Mouse (Mus musculus): ENCODE measurements around the gene Lingo1. TPM values are rescaled to one million over a fixed set of nuclear protein-coding genes. Genes with fewer than 3 reads are reported as not detected.

Gene Lingo1
- polyA plus RNA-seq, 1 experiment = not detected

- Histone ChIP-seq H3K4me1 (ENCODE audit: control insufficient read depth) (no peaks in the 10 kb centered on the region), H3K9me3 (ENCODE audit: control insufficient read depth, low read length) (0 out of 2 replicates have a peak, but pooled peaks cover 2% of the 10 kb centered on the region), H3K27me3 (ENCODE audit: control insufficient read depth) (no peaks in the 10 kb centered on the region), H3K36me3 (ENCODE audit: control insufficient read depth) (no peaks in the 10 kb centered on the region), H3K4me3 (replicated peaks) (no peak overlapping the region)
- TF ChIP-seq GATA1 (IDR thresholded peaks at IDR 0.05; ENCODE audit: low read length) (no peak), TAL1 (IDR thresholded peaks at IDR 0.05; ENCODE audit: low read length) (no peak)
Observed at GRCm38 (mm10) chr9:56678929-56679681, 117.2 kb downstream of the Lingo1 start.

GRCm38 (mm10) chr9:56675696-56676095 lies 120.6 kb downstream of the Lingo1 start:
- 0 out of 2 replicates have a peak, but pooled peaks cover 2% of the 10 kb centered on the region for H3K9me3 ChIP-seq (ENCODE audit: control insufficient read depth, low read length)
- H3K4me1 ChIP-seq (ENCODE audit: control insufficient read depth) = no peaks in the 10 kb centered on the region
- TF ChIP-seq GATA1 (IDR thresholded peaks at IDR 0.05; ENCODE audit: low read length) (no peak), TAL1 (IDR thresholded peaks at IDR 0.05; ENCODE audit: low read length) (no peak)
- H3K36me3 ChIP-seq (ENCODE audit: control insufficient read depth) = no peaks in the 10 kb centered on the region
- no peaks in the 10 kb centered on the region for H3K27me3 ChIP-seq (ENCODE audit: control insufficient read depth)
- no peak overlapping the region for H3K4me3 ChIP-seq (replicated peaks)

- H3K4me3 ChIP-seq (replicated peaks) = no peak overlapping the region
- TF ChIP-seq TAL1 (IDR thresholded peaks at IDR 0.05; ENCODE audit: low read length) (no peak), GATA1 (IDR thresholded peaks at IDR 0.05; ENCODE audit: low read length) (no peak)
- H3K36me3 ChIP-seq (ENCODE audit: control insufficient read depth) = no peaks in the 10 kb centered on the region
- no peaks in the 10 kb centered on the region for H3K9me3 ChIP-seq (ENCODE audit: control insufficient read depth, low read length)
- no peaks in the 10 kb centered on the region for H3K27me3 ChIP-seq (ENCODE audit: control insufficient read depth)
- H3K4me1 ChIP-seq (ENCODE audit: control insufficient read depth) = no peaks in the 10 kb centered on the region
Observed at GRCm38 (mm10) chr9:56669605-56670221, 126.6 kb downstream of the Lingo1 start.

- TF ChIP-seq TAL1 (IDR thresholded peaks at IDR 0.05; ENCODE audit: low read length) (no peak), GATA1 (IDR thresholded peaks at IDR 0.05; ENCODE audit: low read length) (no peak)
- Histone ChIP-seq H3K36me3 (ENCODE audit: control insufficient read depth) (no peaks in the 10 kb centered on the region), H3K4me3 (replicated peaks) (no peak overlapping the region), H3K4me1 (ENCODE audit: control insufficient read depth) (no peaks in the 10 kb centered on the region), H3K27me3 (ENCODE audit: control insufficient read depth) (no peaks in the 10 kb centered on the region), H3K9me3 (ENCODE audit: control insufficient read depth, low read length) (no peaks in the 10 kb centered on the region)
Observed at GRCm38 (mm10) chr9:56664136-56664535, 132.1 kb downstream of the Lingo1 start.

- H3K9me3 ChIP-seq (ENCODE audit: control insufficient read depth, low read length) = no peaks in the 10 kb centered on the region
- H3K36me3 ChIP-seq (ENCODE audit: control insufficient read depth) = no peaks in the 10 kb centered on the region
- H3K27me3 ChIP-seq (ENCODE audit: control insufficient read depth) = no peaks in the 10 kb centered on the region
- no peaks in the 10 kb centered on the region for H3K4me1 ChIP-seq (ENCODE audit: control insufficient read depth)
- H3K4me3 ChIP-seq (replicated peaks) = no peak overlapping the region
- no peak for TF ChIP-seq TAL1 (IDR thresholded peaks at IDR 0.05; ENCODE audit: low read length)
- TF ChIP-seq GATA1 (IDR thresholded peaks at IDR 0.05; ENCODE audit: low read length) = no peak
Observed at GRCm38 (mm10) chr9:56662946-56663345, 133.3 kb downstream of the Lingo1 start.

- H3K36me3 ChIP-seq (ENCODE audit: control insufficient read depth) = no peaks in the 10 kb centered on the region
- H3K4me1 ChIP-seq (ENCODE audit: control insufficient read depth) = no peaks in the 10 kb centered on the region
- no peak overlapping the region for H3K4me3 ChIP-seq (replicated peaks)
- H3K27me3 ChIP-seq (ENCODE audit: control insufficient read depth) = no peaks in the 10 kb centered on the region
- TF ChIP-seq GATA1 (IDR thresholded peaks at IDR 0.05; ENCODE audit: low read length) (no peak), TAL1 (IDR thresholded peaks at IDR 0.05; ENCODE audit: low read length) (no peak)
- H3K9me3 ChIP-seq (ENCODE audit: control insufficient read depth, low read length) = no peaks in the 10 kb centered on the region
Observed at GRCm38 (mm10) chr9:56662405-56662804, 133.9 kb downstream of the Lingo1 start.

GRCm38 (mm10) chr9:56661217-56661840 lies 134.9 kb downstream of the Lingo1 start:
- H3K36me3 ChIP-seq (ENCODE audit: control insufficient read depth) = no peaks in the 10 kb centered on the region
- no peak overlapping the region for H3K4me3 ChIP-seq (replicated peaks)
- H3K9me3 ChIP-seq (ENCODE audit: control insufficient read depth, low read length) = no peaks in the 10 kb centered on the region
- no peaks in the 10 kb centered on the region for H3K27me3 ChIP-seq (ENCODE audit: control insufficient read depth)
- H3K4me1 ChIP-seq (ENCODE audit: control insufficient read depth) = no peaks in the 10 kb centered on the region
- no peak for TF ChIP-seq GATA1 (IDR thresholded peaks at IDR 0.05; ENCODE audit: low read length)
- no peak for TF ChIP-seq TAL1 (IDR thresholded peaks at IDR 0.05; ENCODE audit: low read length)

GRCm38 (mm10) chr9:56658580-56658979 lies 137.7 kb downstream of the Lingo1 start:
- no peaks in the 10 kb centered on the region for H3K4me1 ChIP-seq (ENCODE audit: control insufficient read depth)
- TF ChIP-seq GATA1 (IDR thresholded peaks at IDR 0.05; ENCODE audit: low read length) = no peak
- no peak overlapping the region for H3K4me3 ChIP-seq (replicated peaks)
- no peaks in the 10 kb centered on the region for H3K36me3 ChIP-seq (ENCODE audit: control insufficient read depth)
- no peaks in the 10 kb centered on the region for H3K27me3 ChIP-seq (ENCODE audit: control insufficient read depth)
- H3K9me3 ChIP-seq (ENCODE audit: control insufficient read depth, low read length) = no peaks in the 10 kb centered on the region

- H3K4me3 ChIP-seq (replicated peaks) = no peak overlapping the region
- H3K36me3 ChIP-seq (ENCODE audit: control insufficient read depth) = no peaks in the 10 kb centered on the region
- H3K27me3 ChIP-seq (ENCODE audit: control insufficient read depth) = no peaks in the 10 kb centered on the region
- no peaks in the 10 kb centered on the region for H3K9me3 ChIP-seq (ENCODE audit: control insufficient read depth, low read length)
- H3K4me1 ChIP-seq (ENCODE audit: control insufficient read depth) = no peaks in the 10 kb centered on the region
- TF ChIP-seq GATA1 (IDR thresholded peaks at IDR 0.05; ENCODE audit: low read length) (no peak), TAL1 (IDR thresholded peaks at IDR 0.05; ENCODE audit: low read length) (no peak)
Observed at GRCm38 (mm10) chr9:56657996-56658398, 138.3 kb downstream of the Lingo1 start.

Measured in erythroblast, embryonic 14.5 days (primary cell).